Mouse (Mus musculus) left cerebral cortex, postnatal 25 days (tissue): Measurements from ENCODE around the gene Dppa5a. TPM values are rescaled to one million over a fixed set of nuclear protein-coding genes. Genes with fewer than 3 reads are reported as not detected.
A peak's percentile ranks its signal among the peaks of the same experiment; 100 is the strongest.
"Not testable (repeated sequence)": the region's sequence is repeated elsewhere in the genome, so short reads cannot be mapped to it uniquely, and the experiment has no call there.

ENCODE experiments used
- DNase-seq, 2 experiments: peaks; one replicate each; pipeline ENCODE4 v3.0.0; 2022; ENCODE audit warnings: low spot score in 2 of 2, mixed read lengths in 1 of 2
- intact Hi-C: fragments of 180-260 bp; cut with DNase I; formaldehyde crosslinking; loops from one replicate; pipeline ENCODE4 v1.15.1; 2025
- total RNA-seq, 2 experiments: library from RNA; stranded (reverse); gene quantifications; 2 replicates each; pipeline ENCODE4 v1.2.3; 2021

Gene Dppa5a
- total RNA-seq, 2 experiments from 2014 or later, result not detected

DNA sequence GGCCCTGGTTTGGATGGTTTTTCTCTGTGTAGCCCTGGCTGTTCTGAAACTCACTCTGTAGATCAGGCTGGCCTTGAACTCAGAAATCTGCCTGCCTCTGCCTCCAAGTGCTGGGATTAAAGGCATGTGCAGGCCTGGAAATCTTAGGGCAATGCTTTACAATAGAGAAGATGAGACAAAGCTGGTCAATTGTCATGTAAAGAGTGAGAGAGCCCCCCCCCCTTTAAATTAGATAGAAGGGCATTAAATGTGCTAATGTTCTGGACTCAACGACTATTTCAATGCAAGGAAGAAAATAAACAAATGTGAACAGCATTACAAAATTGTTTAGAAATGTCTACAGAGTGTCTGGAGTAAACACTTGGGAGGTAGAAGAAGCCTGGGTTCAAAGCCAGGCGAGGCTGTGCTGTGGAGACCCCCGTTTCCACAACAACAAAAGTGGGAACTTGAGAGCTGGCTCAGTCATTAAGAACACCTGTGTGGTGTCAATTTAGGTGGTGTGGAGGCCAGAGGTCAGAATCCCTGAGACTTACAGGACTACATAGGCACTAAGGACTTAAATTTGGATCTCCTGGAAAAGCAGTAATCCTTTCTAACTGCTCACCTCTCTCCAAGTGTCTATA is 805 bp upstream of the Dppa5a start:
- no peak for DNase-seq
- intact Hi-C loops, result no loop called here

DNA sequence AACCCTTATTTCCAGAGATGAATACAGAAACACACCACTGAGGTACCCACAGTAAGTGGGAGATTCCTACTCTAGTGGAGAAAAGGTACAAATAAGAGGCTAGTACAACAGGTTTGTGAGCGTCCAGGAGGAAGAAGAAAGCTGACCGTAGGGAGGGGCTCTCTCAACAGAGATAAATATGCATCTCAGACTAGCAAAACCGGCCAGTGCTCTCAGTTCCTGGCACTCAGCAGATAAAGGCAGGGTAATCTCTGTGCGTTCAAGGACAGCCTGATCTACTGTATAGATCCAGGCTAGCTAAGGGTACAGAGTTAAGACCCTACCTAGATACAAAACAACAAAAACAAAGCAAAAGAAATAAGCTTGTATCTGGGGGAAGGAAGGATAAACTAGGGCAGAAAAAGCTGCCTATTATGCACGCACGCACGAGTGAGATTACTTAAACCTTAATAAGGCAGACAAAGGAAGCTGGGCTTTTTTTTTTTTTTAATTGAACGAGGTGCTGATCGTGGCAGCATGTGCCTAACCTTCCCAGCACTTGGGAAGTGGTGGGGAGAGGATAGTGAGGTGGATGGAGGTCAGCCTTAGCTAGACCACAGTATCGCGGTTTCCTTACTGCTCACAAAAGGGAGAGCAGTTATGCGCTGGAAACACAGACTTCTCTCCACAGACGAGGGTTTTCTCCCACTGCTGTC is 2.0 kb downstream of the Dppa5a start:
- intact Hi-C loops, result no loop called here
- no peak for DNase-seq

DNA sequence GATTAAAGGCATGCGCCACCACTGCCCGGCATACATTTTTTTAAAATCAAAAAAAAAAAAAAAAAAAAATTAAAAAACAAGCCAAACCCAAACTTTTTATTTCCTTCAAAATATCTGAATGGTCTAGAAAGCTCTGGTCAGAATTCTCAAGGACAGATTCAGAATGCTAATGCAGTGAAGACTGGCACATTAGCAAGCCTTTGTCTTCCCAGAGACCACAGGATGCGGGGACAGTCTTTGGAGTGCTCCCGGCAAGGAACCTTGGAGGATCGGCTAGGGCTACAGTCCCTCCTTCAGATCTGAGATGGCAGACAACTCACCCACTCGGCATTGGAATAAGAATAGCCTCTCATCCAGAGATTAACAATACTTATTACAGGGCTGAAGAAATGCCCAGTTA is 3.3 kb downstream of the Dppa5a start:
- no peak for DNase-seq
- intact Hi-C loops, result no loop called here

DNA sequence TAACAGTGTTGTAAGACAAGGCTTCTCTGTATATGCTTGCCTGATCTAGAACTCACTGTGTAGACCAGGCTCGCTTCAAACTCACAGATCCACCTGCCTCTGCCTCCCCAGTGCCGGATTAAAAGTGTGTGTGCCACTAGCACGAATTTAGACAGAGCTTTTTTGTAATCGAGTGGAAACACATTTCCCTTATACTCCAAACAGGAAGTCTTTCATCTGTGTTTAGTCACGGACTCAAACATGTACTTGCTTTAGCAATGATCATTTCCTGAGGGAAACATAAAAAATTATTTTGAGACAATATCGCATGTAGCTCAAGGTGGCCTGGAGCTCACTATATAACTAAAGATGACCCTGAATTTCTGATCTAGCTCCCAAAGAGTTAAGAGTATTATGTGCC is 4.6 kb downstream of the Dppa5a start:
- intact Hi-C loops, result no loop called here
- DNase-seq, result no peak

DNA sequence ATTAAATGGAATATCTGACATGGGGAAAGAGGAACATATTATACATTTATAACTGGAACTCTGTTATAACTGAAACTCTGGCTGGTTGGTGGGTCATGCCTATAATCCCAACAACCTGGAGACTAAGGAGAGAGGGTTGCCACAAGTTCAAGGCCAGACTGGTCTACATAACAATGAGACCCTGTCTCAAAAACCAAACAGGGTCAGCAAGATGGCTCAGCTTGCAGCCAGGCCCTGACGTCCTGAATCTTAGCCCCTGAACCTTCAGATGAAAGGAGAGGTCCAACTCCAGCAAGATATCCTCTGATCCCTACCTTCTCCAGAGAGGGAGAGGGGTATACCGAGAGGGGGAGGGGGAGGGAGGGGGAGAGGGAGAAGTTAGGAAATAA is 7.5 kb downstream of the Dppa5a start:
- DNase-seq, result no peak
- intact Hi-C loops, result no loop called here

DNA sequence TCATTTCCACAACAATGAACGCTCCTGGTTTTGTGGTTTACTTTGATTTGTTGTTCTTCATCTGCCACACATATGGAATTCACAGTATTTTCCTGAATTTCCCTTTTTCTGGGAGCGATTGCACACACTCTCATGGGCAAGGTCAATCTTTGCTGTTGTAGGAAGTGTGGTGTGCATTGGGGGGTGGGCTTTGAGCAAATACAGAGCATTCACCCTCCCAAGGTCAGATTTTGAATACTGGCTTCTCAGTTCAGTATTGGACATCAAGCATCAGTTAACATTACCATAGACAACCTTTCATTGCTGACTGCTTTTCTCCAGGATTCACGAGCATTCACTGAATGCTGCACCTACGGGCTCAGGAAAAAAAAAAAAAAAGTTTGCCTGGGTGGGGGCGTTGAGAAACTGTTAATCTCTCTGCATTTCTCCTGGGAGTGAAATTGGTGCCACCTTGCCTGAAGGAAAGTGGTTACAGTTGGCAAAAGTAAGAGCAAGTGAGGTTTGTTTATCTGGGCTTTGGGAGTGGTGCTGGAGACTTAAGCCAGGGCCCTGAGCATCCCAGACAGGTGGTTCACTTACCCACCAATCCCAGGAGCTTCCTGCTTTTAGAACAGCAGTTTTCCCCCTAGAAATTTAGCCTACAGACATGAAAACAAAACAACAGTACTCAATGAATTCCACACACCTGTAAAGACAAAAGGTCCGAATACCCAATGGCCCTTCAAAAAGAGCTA is 8.1 kb downstream of the Dppa5a start:
- intact Hi-C loops, result loop anchor here (5.0 to 10.0 kb wide), 3 partner anchors 72 to 195 kb away; partner anchors contain the start of genes Gm17324 and Mto1
- no peak for DNase-seq

DNA sequence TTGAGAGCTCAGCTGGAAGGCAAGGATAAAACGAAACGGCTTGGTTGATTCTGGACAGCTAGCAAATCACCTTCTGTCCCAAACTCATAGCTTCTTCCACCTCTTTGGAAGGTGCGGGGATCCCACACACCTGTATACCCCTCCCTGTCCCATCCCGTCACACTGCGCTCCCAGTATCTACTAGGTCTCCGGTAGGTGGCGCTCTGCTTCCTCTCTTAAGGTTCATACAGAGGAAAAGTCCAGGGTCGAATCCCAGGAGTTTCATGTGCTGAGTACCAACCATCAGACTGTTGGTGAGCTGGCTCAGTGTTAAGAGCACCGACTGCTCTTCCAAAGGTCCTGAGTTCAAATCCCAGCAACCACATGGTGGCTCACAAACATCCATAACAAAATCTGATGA is 9.9 kb downstream of the Dppa5a start:
- intact Hi-C loops, result loop anchor here (5.0 to 10.0 kb wide), 3 partner anchors 74 to 197 kb away; partner anchors contain the start of genes Gm17324 and Mto1
- DNase-seq, result peak; percentile 44 to 47

DNA sequence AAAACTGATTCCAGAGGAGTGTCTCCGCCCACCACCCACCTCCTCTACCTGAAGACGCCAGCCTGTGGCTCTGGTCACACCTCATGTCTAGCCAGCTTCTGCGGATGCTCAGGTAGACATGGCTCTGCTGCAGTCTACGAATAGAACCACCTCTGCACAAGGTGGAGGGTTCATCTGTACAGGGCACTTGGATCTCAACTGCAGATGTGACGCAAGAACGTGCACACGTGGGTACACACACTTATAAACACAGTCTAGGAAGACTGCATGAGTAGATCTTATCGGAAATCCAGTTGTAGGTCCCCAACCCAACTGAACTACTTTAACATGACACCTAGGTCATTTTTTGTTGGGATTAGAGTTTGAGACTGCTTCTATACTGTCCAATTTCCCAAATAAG is 12.4 kb downstream of the Dppa5a start, which contains the start of gene Gsta2:
TSS of gene Gsta2 (minus strand) at position 178 of the 400 bp plus-strand sequence.
- intact Hi-C loops, result loop anchor here (5.0 to 10.0 kb wide), 3 partner anchors 77 to 199 kb away; partner anchors contain the start of genes Gm17324 and Mto1
- no peak for DNase-seq

DNA sequence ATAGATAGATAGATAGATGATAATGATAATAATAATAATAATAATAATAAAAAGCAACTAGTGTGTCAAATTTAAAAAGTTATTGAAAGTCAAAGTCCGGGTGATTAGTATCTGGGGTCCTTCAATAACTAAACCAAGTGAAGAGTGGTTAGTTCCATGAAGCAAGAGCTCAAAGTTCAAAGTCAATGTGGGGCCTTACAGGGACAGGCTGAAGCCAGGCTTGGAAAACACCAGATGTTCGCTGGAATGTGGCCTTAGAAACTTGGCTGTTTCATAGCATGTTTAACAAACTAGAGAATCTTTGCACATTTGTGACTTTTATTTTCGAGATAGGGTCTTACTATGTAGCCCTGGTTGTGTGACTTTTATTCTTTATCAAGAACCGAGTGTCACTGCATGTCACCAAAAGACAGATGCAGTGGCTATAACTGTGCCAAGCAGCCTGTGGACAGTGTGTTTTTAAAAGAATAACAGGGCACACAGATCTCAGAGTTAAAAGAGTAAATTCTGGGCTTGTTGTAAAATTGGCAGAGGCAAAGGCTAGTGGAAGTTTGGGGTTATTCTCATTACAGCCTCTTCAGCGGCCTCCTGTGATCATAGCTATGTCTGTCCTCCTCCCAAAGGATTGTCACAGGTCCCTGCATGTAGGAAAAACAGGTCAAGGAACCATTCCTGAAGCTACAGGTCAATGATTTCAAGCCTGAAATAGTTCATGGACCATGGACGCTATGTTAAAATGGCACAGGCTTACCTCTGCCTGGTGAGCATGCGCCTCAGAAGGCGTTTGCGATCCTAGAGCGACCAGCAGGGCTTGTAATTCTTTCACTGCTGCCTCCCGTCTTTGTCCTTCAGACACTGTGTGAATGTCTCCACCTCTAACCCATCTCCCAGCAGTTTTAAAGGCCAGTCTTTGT is 13.1 kb downstream of the Dppa5a start:
- DNase-seq, result no peak
- intact Hi-C loops, result loop anchor here (5.0 to 10.0 kb wide), 3 partner anchors 77 to 200 kb away; partner anchors contain the start of genes Gm17324 and Mto1

DNA sequence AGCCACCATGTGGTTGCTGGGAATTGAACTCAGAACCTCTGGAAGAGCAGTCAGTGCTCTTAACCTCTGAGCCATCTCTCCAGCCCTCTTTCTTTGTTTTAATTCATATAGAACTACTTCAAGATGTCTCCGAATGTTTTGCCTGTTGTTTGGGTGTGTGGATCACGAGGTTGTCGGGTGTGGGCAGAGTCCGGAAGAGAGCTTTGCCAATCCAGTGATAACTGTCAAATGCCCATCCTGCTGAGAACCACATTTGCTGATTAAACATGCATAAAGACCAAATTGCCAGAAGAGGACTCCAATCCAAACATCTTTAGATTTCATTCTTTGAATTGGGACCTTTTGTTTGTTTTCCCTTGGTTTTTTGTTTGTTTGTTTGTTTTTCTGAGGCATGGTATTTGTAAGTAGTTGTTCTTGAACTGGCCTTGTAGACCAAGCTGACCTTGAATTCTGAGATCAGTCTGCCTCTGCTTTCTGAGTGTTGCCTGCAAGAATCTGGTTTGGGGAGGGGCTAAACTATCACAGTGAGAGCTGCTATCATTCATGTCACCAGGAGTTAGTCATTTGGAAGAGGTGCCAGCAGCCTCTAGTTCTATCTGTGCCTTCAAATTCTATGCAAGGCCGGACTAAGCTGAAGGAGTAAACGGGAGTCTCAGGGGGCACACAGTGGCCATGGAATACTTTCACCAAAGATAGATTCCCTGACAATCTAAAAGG is 16.3 kb downstream of the Dppa5a start:
- no peak for DNase-seq
- intact Hi-C loops, result loop anchor here (10.0 kb wide), 1 partner anchor 203 kb away; no protein-coding TSS in a partner anchor

DNA sequence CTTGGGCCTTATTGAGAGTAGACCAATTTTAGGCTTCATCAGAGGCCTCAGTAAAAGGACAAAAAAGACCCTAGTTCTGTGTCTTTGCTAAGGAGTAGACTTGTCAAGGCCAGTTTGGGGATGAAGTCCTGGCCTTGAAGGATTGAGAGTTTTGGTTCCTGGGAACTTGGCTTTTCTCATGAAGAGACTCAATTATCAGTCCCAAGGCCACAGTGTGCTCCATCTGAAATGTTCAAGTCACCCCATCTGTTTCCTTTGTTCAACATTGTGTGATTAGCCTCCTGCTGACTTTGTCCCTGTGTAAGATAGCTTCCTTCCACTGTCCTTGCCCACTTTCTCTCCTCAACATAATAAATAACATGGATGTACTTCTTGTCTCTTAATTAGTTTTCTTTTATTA is 18.0 kb downstream of the Dppa5a start:
- intact Hi-C loops, result loop anchor here (10.0 kb wide), 1 partner anchor 205 kb away; no protein-coding TSS in a partner anchor
- DNase-seq, result not testable (repeated sequence)

DNA sequence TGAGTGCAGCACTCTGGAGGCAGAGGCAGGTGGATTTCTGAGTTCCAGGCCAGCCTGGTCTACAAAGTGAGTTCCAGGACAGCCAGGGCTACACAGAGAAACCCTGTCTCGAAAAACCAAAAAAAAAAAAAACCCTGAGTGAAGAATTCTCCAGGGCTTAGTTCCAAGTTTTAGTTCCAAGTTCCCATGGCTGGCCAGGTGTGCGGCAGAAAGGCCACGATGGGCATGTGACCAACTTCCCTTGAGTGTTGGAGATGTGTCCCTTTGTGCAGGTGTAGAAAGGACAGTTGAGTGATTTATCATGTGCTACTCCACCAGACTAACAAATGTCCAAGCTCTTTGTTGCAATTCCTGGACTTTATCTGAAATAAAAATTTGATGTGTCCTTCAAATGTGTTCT is 18.8 kb downstream of the Dppa5a start:
- DNase-seq, result not testable (repeated sequence)
- intact Hi-C loops, result loop anchor here (10.0 kb wide), 1 partner anchor 54 kb away; no protein-coding TSS in a partner anchor

DNA sequence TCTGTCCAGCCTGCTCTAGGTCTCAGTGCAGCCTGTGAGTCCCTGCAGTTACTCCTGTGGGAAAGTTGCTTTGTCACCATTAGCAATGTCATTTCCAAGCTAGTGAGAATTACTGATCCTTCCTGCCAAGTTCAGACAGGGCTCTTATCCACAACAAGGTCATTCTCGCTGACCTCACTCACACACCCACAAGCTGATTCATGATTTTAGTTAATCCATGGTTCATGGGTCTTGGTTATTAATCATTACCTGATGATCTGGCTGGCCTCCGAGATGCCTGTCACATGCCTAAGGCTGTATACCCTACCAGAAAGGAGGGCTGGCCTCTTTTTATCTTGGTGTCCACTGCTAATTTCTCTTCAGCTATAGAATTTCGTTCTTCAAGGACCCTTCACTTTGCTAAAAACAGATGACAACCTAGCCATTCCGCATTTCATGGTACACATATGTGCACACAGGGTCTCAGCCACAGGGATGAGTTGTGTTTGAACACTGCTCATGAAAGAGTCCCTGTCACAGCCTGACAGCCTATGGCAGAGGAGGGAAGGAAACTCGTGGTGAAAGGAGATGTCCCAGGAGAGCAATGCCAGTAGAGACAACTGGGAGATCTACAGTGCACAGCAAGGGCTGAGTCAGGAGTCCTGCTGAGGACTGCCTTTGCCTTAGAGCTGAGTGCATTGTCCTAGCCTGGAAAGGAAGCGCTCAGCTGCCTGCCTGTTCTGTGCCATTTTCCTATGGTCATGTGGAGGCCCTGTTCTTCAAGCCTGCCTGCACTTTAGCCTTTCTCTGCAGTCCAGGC is 19.6 kb downstream of the Dppa5a start:
- DNase-seq, result not testable (repeated sequence)
- intact Hi-C loops, result loop anchor here (10.0 kb wide), 1 partner anchor 54 kb away; no protein-coding TSS in a partner anchor

DNA sequence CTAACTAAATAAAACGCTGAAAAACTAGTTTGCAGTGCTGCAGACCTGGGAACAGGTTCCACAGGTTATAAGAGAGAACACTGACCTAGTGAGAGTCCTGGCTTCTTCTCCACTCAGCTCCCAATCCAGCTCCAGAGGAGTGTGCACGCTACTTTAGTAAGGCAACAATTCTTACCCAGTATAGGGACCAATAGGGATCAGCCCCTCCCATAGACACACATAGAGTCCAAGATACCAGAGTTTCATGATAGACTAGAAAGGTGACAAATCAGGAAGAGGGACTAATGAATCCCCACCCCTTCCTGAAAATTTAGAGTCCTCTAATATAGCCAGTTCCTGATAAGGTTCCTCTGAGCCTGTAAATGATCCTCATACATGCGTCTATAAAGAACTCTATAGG is 21.0 kb downstream of the Dppa5a start:
- DNase-seq, result no peak
- intact Hi-C loops, result loop anchor here (10.0 kb wide), 1 partner anchor 52 kb away; no protein-coding TSS in a partner anchor

DNA sequence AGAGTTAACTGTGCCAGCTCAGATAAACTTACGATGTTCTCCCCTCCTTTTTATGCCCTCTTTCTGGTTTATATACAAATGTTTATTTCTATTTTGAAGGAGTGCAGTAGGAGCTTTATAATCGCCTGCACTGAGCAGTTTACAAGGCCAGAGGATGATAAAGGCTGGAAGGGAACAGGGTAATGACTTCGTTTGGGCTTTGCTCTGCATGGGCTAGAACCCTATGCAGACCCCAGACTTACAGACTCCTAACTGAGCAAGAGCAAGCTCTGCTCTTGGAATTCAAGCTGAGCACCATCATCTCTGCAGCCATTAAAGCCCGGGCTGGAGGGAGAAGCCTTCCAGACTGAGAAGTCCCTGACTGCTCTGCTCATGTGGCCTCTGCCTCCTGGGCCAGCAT is 22.7 kb downstream of the Dppa5a start:
- not testable (repeated sequence) for DNase-seq
- intact Hi-C loops, result loop anchor here (10.0 kb wide), 1 partner anchor 50 kb away; no protein-coding TSS in a partner anchor

DNA sequence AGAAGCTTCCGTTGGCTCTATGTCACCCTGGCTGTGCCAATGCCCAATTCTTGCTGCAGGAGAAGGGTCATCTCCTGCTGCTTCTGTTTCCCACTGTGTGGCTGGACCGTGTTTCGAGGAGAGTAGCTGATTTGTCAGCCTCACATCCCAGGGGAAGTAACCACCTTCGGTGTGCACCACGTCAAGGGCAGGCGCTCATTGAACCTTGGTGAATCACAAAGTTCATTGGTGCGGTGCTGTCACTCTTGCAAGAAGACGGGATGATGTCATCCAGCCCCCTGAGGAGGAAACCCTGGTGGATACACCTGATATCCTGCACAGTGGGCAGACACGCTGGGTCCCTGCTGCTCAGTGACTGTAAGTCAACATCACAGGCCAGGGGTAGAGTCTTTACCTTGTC is 24.9 kb downstream of the Dppa5a start:
- intact Hi-C loops, result loop anchor here (10.0 kb wide), 1 partner anchor 48 kb away; no protein-coding TSS in a partner anchor
- DNase-seq, result not testable (repeated sequence)

DNA sequence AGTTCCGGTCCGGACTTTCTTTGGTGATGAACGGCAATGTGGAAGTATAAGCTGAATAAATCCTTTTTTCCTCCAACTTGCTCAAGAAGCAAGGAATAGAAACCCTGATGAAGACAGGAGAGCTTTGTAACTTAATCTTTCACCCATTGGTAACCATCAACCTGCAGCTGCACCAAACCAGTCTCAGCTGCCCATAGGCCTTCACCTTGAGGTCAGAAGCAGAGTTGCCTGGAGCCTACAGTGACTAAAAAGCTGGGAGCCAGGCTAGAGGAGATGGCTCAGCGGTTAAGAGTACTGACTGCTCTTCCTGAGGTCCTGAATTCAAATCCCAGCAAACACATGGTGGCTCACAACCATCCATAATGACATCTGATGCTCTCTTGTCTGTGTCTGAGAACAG is 25.5 kb downstream of the Dppa5a start:
- DNase-seq, result not testable (repeated sequence)
- intact Hi-C loops, result loop anchor here (10.0 kb wide), 1 partner anchor 48 kb away; no protein-coding TSS in a partner anchor
